Mouse (Mus musculus): Measurements from ENCODE around the gene Dbndd2.

DNA sequence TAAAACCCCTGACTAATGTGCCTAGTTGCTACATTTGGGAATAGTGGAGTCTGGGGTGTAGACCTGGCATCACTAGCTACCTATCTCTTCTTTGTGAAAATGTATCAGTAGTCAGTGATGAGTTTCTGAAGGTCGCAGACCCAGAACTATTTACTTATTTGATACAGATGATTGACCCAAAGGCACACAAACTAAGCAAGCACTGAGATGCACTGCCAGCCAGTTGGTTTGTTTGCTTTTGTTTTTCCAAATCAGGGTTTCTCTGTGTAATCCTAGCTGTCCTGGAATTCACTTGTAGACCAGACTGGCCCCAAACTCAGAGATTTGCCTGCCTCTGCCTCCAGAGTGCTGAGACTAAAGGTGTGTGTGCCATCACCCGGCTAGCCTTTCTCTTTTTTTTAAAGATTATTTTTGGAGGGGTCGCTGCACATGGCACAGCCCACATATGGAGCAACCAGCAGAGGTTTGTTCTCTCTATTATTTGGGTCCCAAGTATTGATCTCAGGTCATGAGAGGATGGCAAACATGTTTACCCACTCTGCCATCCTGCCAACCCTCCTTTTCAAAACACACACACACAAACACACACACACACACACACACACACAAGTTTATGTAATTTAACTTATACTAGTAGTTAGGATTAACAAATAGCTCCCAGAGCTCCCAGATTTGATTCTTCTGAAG, 40.4 kb upstream of the Dbndd2 start:
- TF ChIP-seq POLR2A (IDR thresholded peaks at IDR 0.05; ENCODE audit: borderline replicate concordance, extremely low read depth, insufficient read depth, insufficient read length, poor library complexity, severe bottlenecking) (no peak), CTCF (IDR thresholded peaks at IDR 0.05; ENCODE audit: borderline replicate concordance, extremely low read depth, insufficient read depth, insufficient read length) (no peak)
